Mouse (Mus musculus): ENCODE measurements around the gene Sgta. TPM values are rescaled to one million over a fixed set of nuclear protein-coding genes. Genes with fewer than 3 reads are reported as not detected.

Gene Sgta
- polyA plus RNA-seq, 1 experiment from 2014 or later: 200 TPM

GRCm38 (mm10) chr10:81018326-81018725 lies 41.7 kb downstream of the Sgta start:
- H3K4me2 ChIP-seq (replicated peaks; ENCODE audit: low read depth, low read length): no peak overlapping the region
- no peak overlapping the region for H3K9ac ChIP-seq (ENCODE audit: low read depth, low read length)
- 37% methylated on average over 10 of the region's 10 CpGs for WGBS
- 0 out of 2 replicates have a peak, but pooled peaks cover 5% of the 10 kb centered on the region for H3K27me3 ChIP-seq (ENCODE audit: control insufficient read depth, insufficient read depth, low read length)
- no peak for ATAC-seq (ENCODE audit: low FRiP score)
- H3K9me3 ChIP-seq (ENCODE audit: control insufficient read depth, low read length): no peaks in the 10 kb centered on the region
- no peaks in the 10 kb centered on the region for H3K4me1 ChIP-seq (replicated peaks; ENCODE audit: control insufficient read depth, insufficient read depth, low read length)
- H3K36me3 ChIP-seq (ENCODE audit: control insufficient read depth, insufficient read depth, low read length): no peaks in the 10 kb centered on the region
- peak; percentile 56 for DNase-seq (ENCODE audit: low spot score)
- H3K4me3 ChIP-seq (ENCODE audit: low read depth, low read length): no peak overlapping the region
- H3K27ac ChIP-seq (ENCODE audit: low read depth, low read length): no peak overlapping the region

DNA sequence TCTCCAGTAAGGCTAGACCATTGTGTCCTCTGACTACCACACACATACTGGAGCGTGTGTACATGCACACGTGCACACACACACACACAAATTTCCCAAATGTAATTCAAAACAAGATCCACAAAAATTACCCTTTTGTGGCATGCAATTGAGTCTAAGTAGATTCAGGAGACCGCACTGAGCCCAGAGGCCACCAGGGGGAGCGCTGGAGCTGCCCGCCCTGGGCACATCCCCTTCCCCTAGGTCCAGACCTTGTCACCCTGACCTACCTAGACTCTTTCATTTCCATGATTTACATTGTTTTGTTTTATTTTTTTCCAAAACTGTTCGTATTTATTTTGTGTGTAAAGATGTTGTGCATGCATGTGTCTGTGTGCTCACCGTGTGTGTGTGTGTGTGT lies 43.3 kb downstream of the Sgta start:
- peak; percentile 73 for DNase-seq (ENCODE audit: low spot score)
- H3K4me1 ChIP-seq (replicated peaks; ENCODE audit: control insufficient read depth, insufficient read depth, low read length): no peaks in the 10 kb centered on the region

DNA sequence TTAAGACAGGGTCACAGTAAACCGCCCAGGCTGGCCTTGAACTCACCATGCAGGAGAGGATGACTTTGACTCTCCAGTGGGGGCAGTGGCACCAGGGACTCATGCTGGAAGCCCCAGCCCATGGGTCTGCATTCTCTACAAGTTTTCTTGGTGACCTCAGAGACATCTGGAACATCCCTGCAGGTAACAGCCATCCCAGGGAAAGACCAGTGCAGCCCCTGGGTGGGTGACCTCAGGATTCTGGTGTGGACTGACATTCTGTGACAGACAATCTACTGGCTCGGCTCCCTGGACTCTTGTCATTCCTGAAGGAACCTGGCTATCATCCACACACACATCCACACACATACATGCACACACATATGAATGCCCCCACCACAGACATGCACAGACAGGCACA lies 44.3 kb downstream of the Sgta start:
- Histone ChIP-seq H3K27me3 (ENCODE audit: control insufficient read depth, insufficient read depth, low read length) (no peaks in the 10 kb centered on the region), H3K4me2 (replicated peaks; ENCODE audit: low read depth, low read length) (no peak overlapping the region), H3K9ac (ENCODE audit: low read depth, low read length) (no peak overlapping the region), H3K9me3 (ENCODE audit: control insufficient read depth, low read length) (no peaks in the 10 kb centered on the region), H3K4me3 (ENCODE audit: low read depth, low read length) (no peak overlapping the region), H3K4me1 (replicated peaks; ENCODE audit: control insufficient read depth, insufficient read depth, low read length) (no peaks in the 10 kb centered on the region), H3K36me3 (ENCODE audit: control insufficient read depth, insufficient read depth, low read length) (no peaks in the 10 kb centered on the region), H3K27ac (ENCODE audit: low read depth, low read length) (no peak overlapping the region)
- no peak for DNase-seq (ENCODE audit: low spot score)
- ATAC-seq (ENCODE audit: low FRiP score): no peak
- WGBS: 82% methylated on average over 2 of the region's 2 CpGs

More for the DNA sequence above, 43.3 kb downstream of the Sgta start:
- H3K27ac ChIP-seq (ENCODE audit: low read depth, low read length): no peak overlapping the region
- no peak for ATAC-seq (ENCODE audit: low FRiP score)
- H3K36me3 ChIP-seq (ENCODE audit: control insufficient read depth, insufficient read depth, low read length): no peaks in the 10 kb centered on the region
- H3K4me3 ChIP-seq (ENCODE audit: low read depth, low read length): no peak overlapping the region
- no peaks in the 10 kb centered on the region for H3K9me3 ChIP-seq (ENCODE audit: control insufficient read depth, low read length)
- no peak overlapping the region for H3K4me2 ChIP-seq (replicated peaks; ENCODE audit: low read depth, low read length)
- no peak overlapping the region for H3K9ac ChIP-seq (ENCODE audit: low read depth, low read length)
- no peaks in the 10 kb centered on the region for H3K27me3 ChIP-seq (ENCODE audit: control insufficient read depth, insufficient read depth, low read length)
- WGBS: 6% methylated on average over 7 of the region's 7 CpGs

DNA sequence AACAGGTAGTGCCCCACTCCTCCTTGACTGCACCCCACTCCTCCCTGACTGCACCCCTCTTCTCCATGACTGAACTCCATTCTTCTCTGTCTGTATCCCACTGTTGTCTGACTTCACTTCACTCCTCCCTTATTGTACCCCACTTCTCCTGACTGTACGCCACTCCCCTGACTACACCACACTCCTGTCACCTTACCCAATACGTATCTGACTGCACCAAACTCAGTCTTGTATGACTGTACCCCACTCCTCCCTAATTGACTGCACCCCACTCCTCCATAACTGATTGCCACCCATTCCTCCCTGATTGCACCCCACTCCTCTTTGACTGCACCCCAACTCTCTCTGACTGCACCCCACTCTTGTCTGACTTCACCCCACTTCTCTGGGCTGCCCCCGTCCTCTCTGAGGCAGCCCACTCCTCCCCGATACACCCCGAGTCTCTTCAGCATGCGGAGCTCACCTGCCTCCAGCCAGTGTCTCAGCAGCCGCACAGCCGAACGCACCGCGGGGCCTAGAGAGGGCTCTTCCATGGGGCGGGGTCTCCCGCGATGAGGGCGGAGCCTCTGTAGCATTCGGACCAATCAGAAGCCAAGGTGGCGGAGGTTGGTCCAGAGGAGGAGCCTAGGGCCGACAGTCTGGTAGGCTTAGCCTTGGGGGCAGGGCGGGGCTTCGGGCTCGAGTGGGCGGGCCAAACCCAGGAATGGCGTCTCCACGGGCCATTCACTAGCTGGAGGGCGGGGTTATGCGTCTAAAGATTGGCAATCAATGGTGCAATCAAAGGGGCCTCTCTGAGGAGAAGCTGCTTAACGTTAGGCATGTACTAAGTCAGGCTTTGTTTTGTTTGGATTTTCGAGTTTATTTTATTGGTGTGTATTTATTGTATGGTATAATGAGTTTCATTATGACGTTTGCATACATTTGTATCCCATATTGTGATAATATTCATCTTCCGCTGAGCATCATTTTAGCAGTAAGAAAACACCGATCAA lies 45.3 kb downstream of the Sgta start, which contains the start of gene Gng7:
Gene Gng7, minus strand, starts transcription at position 553 of the 992 bp plus-strand sequence.
- peak; percentile 98 for ATAC-seq (ENCODE audit: low FRiP score)

GRCm38 (mm10) chr10:81010851-81011250 lies 49.1 kb downstream of the Sgta start:
- Histone ChIP-seq H3K27me3 (ENCODE audit: control insufficient read depth, insufficient read depth, low read length) (no peaks in the 10 kb centered on the region), H3K9ac (ENCODE audit: low read depth, low read length) (no peak overlapping the region), H3K36me3 (ENCODE audit: control insufficient read depth, insufficient read depth, low read length) (no peaks in the 10 kb centered on the region), H3K4me1 (replicated peaks; ENCODE audit: control insufficient read depth, insufficient read depth, low read length) (no peaks in the 10 kb centered on the region), H3K27ac (ENCODE audit: low read depth, low read length) (no peak overlapping the region), H3K4me3 (ENCODE audit: low read depth, low read length) (no peak overlapping the region), H3K9me3 (ENCODE audit: control insufficient read depth, low read length) (no peaks in the 10 kb centered on the region), H3K4me2 (replicated peaks; ENCODE audit: low read depth, low read length) (no peak overlapping the region)
- no peak for ATAC-seq (ENCODE audit: low FRiP score)
- DNase-seq (ENCODE audit: low spot score): no peak
- 83% methylated on average over 6 of the region's 6 CpGs for WGBS

More for the DNA sequence above, 45.3 kb downstream of the Sgta start, which contains the start of gene Gng7:
- H3K4me3 ChIP-seq (ENCODE audit: low read depth, low read length): peak within 1 kb of the TSS; percentile 35
- no peaks in the 10 kb centered on the region for H3K27me3 ChIP-seq (ENCODE audit: control insufficient read depth, insufficient read depth, low read length)
- H3K9me3 ChIP-seq (ENCODE audit: control insufficient read depth, low read length): no peaks in the 10 kb centered on the region
- H3K36me3 ChIP-seq (ENCODE audit: control insufficient read depth, insufficient read depth, low read length): no peaks in the 10 kb centered on the region
- peak within 1 kb of the TSS; percentile 41 for H3K4me2 ChIP-seq (replicated peaks; ENCODE audit: low read depth, low read length)
- peak within 1 kb of the TSS; percentile 28; the same call in 1 of the 2 replicates for H3K9ac ChIP-seq (ENCODE audit: low read depth, low read length)
- H3K4me1 ChIP-seq (replicated peaks; ENCODE audit: control insufficient read depth, insufficient read depth, low read length): no peaks in the 10 kb centered on the region
- WGBS: 11% methylated on average over 26 of the region's 31 CpGs
- peak; percentile 98 for DNase-seq (ENCODE audit: low spot score)
- H3K27ac ChIP-seq (ENCODE audit: low read depth, low read length): no peak within 1 kb of the TSS

GRCm38 (mm10) chr10:81007240-81007639 lies 52.7 kb downstream of the Sgta start:
- Histone ChIP-seq H3K9ac (ENCODE audit: low read depth, low read length) (no peak overlapping the region), H3K4me3 (ENCODE audit: low read depth, low read length) (no peak overlapping the region), H3K4me2 (replicated peaks; ENCODE audit: low read depth, low read length) (no peak overlapping the region), H3K9me3 (ENCODE audit: control insufficient read depth, low read length) (no peaks in the 10 kb centered on the region), H3K36me3 (ENCODE audit: control insufficient read depth, insufficient read depth, low read length) (no peaks in the 10 kb centered on the region), H3K27me3 (ENCODE audit: control insufficient read depth, insufficient read depth, low read length) (no peaks in the 10 kb centered on the region), H3K4me1 (replicated peaks; ENCODE audit: control insufficient read depth, insufficient read depth, low read length) (no peaks in the 10 kb centered on the region), H3K27ac (ENCODE audit: low read depth, low read length) (no peak overlapping the region)
- WGBS: 45% methylated on average over 7 of the region's 7 CpGs
- DNase-seq (ENCODE audit: low spot score) (no peak), ATAC-seq (ENCODE audit: low FRiP score) (no peak)

GRCm38 (mm10) chr10:81006005-81006677 lies 53.8 kb downstream of the Sgta start:
- Histone ChIP-seq H3K4me3 (ENCODE audit: low read depth, low read length) (no peak overlapping the region), H3K4me2 (replicated peaks; ENCODE audit: low read depth, low read length) (no peak overlapping the region), H3K27me3 (ENCODE audit: control insufficient read depth, insufficient read depth, low read length) (no peaks in the 10 kb centered on the region), H3K9me3 (ENCODE audit: control insufficient read depth, low read length) (no peaks in the 10 kb centered on the region), H3K9ac (ENCODE audit: low read depth, low read length) (no peak overlapping the region), H3K4me1 (replicated peaks; ENCODE audit: control insufficient read depth, insufficient read depth, low read length) (no peaks in the 10 kb centered on the region), H3K27ac (ENCODE audit: low read depth, low read length) (no peak overlapping the region), H3K36me3 (ENCODE audit: control insufficient read depth, insufficient read depth, low read length) (no peaks in the 10 kb centered on the region)
- 90% methylated on average over 7 of the region's 7 CpGs for WGBS
- ATAC-seq (ENCODE audit: low FRiP score) (no peak), DNase-seq (ENCODE audit: low spot score) (no peak)

GRCm38 (mm10) chr10:81001161-81001560 lies 58.8 kb downstream of the Sgta start:
- ATAC-seq (ENCODE audit: low FRiP score): no peak
- DNase-seq (ENCODE audit: low spot score): no peak
- Histone ChIP-seq H3K36me3 (ENCODE audit: control insufficient read depth, insufficient read depth, low read length) (no peaks in the 10 kb centered on the region), H3K4me2 (replicated peaks; ENCODE audit: low read depth, low read length) (no peak overlapping the region), H3K9ac (ENCODE audit: low read depth, low read length) (no peak overlapping the region), H3K4me1 (replicated peaks; ENCODE audit: control insufficient read depth, insufficient read depth, low read length) (no peaks in the 10 kb centered on the region; the same call in none of the 2 replicates), H3K9me3 (ENCODE audit: control insufficient read depth, low read length) (no peaks in the 10 kb centered on the region), H3K4me3 (ENCODE audit: low read depth, low read length) (no peak overlapping the region), H3K27ac (ENCODE audit: low read depth, low read length) (no peak overlapping the region), H3K27me3 (ENCODE audit: control insufficient read depth, insufficient read depth, low read length) (peaks cover 3% of the 10 kb centered on the region; the same call in 1 of the 2 replicates)
- 40% methylated on average over 10 of the region's 10 CpGs for WGBS

Measured in hindbrain, embryonic 11.5 days (tissue).